Mouse (Mus musculus): ENCODE measurements around the gene Sap30bp.

- no peak for TF ChIP-seq CTCF (IDR thresholded peaks at IDR 0.05; ENCODE audit: low read depth, low read length)
- TF ChIP-seq EP300 (IDR thresholded peaks at IDR 0.05; ENCODE audit: insufficient read depth, low read depth, low read length), result no peak
- no peak for TF ChIP-seq POLR2A (IDR thresholded peaks at IDR 0.05; ENCODE audit: insufficient read depth, low read length)
Measured at GRCm38 (mm10) chr11:115902177-115902576, 30.9 kb upstream of the Sap30bp start.
